Mouse (Mus musculus) brain, adult 2 months (tissue): ENCODE measurements at regions not wholly inside any gene's neighbourhood (a gene's known extent, or its start where the extent isn't known, plus 50 kb on each side); places are given as distances from the start of the nearest gene placed in this dataset.

Experiments
- DNase-seq: peaks from one replicate; pipeline ENCODE4 v3.0.0; 2011; ENCODE audit warnings: low read depth, low spot score

- DNase-seq: no peak
These were observed 3650.0 kb downstream of the 9330182O14Rik start for GRCm38 (mm10) chr15:43784171-43784570.

DNA sequence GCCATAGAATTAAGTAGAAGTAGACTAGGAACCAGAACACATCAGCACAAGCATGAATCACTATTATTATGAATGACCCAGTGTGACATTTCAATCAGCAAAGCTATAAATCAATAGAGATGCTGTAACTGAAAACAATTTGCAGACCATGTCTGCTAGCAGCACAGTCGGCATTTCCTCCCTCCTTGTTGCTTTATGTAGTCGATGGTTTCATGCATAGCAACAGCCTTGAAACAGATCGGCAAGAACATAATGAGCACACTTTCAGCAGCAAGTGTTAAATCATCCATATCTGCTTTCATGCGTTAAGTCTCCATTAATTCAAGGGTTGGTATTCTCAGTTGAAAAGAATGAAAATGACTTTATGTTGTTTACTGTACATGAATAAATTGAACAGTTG, 3669.2 kb downstream of the 9330182O14Rik start:
- peak; percentile 53 for DNase-seq
